Mouse (Mus musculus) layer of hippocampus, postnatal 14 days (tissue): ENCODE measurements around the gene Olfr301. TPM values are rescaled to one million over a fixed set of nuclear protein-coding genes. Genes with fewer than 3 reads are reported as not detected.

Source experiments
- DNase-seq, 2 experiments: peaks; one replicate each; pipeline ENCODE4 v3.0.0; 2021 to 2022; ENCODE audit warnings: low spot score in 2 of 2, mixed read lengths in 1 of 2
- long read RNA-seq, 2 experiments: library from polyadenylated mRNA; stranded (forward); transcript quantifications; one replicate each; pipeline ENCODE4 v2.0.0; 2021
- total RNA-seq, 2 experiments: library from RNA; stranded (reverse); gene quantifications; 2 replicates each; pipeline ENCODE4 v1.2.3; 2021

The Olfr301 gene
- total RNA-seq, result not detected
- long read RNA-seq, experiment 1, result 0 reads
- long read RNA-seq, experiment 2, result 0 reads

GRCm38 (mm10) chr7:86403546-86403945 is at the start of gene Olfr301:
Olfr301 (plus strand) TSS chr7:86403846.
- no peak for DNase-seq

DNA sequence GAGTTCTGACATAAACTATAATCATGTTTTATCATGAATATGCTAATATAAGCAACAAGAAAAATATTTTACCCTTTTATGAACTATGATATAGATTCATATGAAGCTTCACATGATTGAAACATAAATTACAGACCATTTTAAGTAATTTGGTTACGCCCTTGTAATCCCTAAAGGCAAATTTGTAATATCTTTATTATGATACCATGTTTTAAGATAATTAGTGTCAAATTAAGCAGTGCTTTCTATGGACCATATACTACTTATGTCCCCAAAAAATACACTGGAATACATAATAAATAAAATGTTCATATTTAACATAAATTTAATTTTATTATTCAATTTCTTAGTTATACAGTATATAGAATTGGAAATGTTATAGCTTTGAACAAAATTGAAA is 36.8 kb upstream of the Olfr301 start, which contains the start of gene Olfr305:
Gene Olfr305, minus strand, starts transcription at position 101 of the 400 bp plus-strand sequence.
- no peak for DNase-seq

GRCm38 (mm10) chr7:86385769-86386168 is 17.9 kb upstream of the Olfr301 start:
- no peak for DNase-seq

DNA sequence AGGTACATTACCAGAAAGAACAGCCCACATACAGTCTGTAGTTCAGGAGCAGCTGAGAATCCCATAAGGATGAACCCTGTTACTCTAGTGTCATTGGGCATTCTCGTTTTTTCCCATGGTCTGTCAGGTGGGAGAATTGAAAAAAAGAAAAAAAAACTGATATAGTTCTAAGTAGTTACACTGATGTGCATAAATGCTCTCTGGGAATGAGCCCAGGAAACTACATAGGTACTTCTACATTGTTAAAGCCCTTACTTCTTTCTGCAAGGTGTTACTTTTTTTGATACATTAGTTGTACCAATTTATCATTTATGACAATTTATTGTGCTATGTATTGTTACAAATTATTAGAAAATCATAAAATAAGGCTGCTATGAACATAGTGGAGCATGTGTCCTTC is 17.1 kb upstream of the Olfr301 start, which contains the start of gene Olfr304:
Gene Olfr304, minus strand, starts transcription at position 101 of the 400 bp plus-strand sequence.
- DNase-seq, result no peak

- no peak for DNase-seq
These were observed 6.0 kb upstream of the Olfr301 start, which contains the start of gene Olfr303 for GRCm38 (mm10) chr7:86397689-86398088. Olfr303 (minus strand) TSS chr7:86397789.

GRCm38 (mm10) chr7:86459621-86460020 is 56.0 kb downstream of the Olfr301 start, which contains the start of gene Olfr299:
Olfr299 (plus strand) TSS chr7:86459921.
- DNase-seq, result no peak

Other genes with a start within 250 kb of the Olfr301 start
- not detected for gene Vmn2r75, start 232.1 kb upstream of the Olfr301 start, total RNA-seq
- not detected for gene Vmn2r76, start 157.5 kb upstream of the Olfr301 start, total RNA-seq
- gene Olfr310, start 126.7 kb upstream of the Olfr301 start, total RNA-seq, result not detected
- gene Olfr309, start 90.1 kb upstream of the Olfr301 start, total RNA-seq, result not detected
- gene Olfr308, start 78.2 kb upstream of the Olfr301 start, total RNA-seq, result not detected
- not detected for gene Olfr307, start 66.3 kb upstream of the Olfr301 start, total RNA-seq
- not detected for gene Olfr305, start 36.9 kb upstream of the Olfr301 start, total RNA-seq
- not detected for gene Olfr304, start 17.2 kb upstream of the Olfr301 start, total RNA-seq
- gene Olfr303, start 6.1 kb upstream of the Olfr301 start, total RNA-seq, result not detected
- not detected for gene Olfr299, start 56.1 kb downstream of the Olfr301 start, total RNA-seq
- gene Olfr298, start 88.6 kb downstream of the Olfr301 start, total RNA-seq, result not detected
- not detected for gene Olfr297, start 116.1 kb downstream of the Olfr301 start, total RNA-seq
- not detected for gene Olfr295, start 180.0 kb downstream of the Olfr301 start, total RNA-seq
- not detected for gene Olfr294, start 212.8 kb downstream of the Olfr301 start, total RNA-seq
- not detected for gene Olfr293, start 245.2 kb downstream of the Olfr301 start, total RNA-seq